Comparison of ENCODE assay signal across 8 mouse cellular contexts in the genomic region with DNA sequence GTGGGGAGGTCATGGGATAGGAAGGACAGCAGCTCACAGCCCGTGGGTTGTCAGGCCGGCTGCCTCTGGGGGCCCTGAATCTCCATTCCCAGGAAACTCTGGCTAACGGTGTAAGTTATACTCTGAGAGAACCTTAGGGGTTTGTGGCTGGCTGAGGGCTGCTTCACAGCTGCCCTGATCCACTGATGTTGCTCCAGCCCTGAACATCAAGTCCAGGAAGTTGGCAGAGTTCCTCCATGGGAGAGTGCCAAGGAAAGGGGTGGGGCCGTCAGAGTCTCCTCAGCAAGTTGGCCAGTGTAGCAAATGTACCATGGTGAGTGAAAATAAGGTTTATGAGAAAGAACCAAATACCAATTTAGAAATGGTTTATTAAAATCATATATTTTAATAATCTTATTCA. TPM values are rescaled to one million over a fixed set of nuclear protein-coding genes. Genes with fewer than 3 reads are reported as not detected.
A peak's percentile ranks its signal among the peaks of the same experiment; 100 is the strongest.
DNase-seq lines count a peak whose midpoint lies in the region; ATAC-seq and TF ChIP-seq lines count a peak whose summit lies in the region.

No protein-coding gene starts in this region.

- no peak overlapping the region for H3K4me3 ChIP-seq in left cerebral cortex, adult 2 months

- no peak for ATAC-seq in megakaryocyte progenitor cell, adult 5-6 weeks (replicated peaks; ENCODE audit: poor library complexity)

- H3K27ac ChIP-seq in left cerebral cortex, adult 2 months: no peak overlapping the region

- DNase-seq in cerebellum, postnatal 14 days: peak; percentile 52 to 74
- DNase-seq in cerebellum, adult 11-12 months: no peak
- DNase-seq in adrenal gland, adult (ENCODE audit: inconsistent age in 2 of 2, low spot score in 1 of 2): peak; percentile 83 to 94
- DNase-seq in heart, adult 8-10 months (ENCODE audit: low spot score): peak; percentile 78
- DNase-seq in layer of hippocampus, postnatal 10 days (ENCODE audit: low spot score in 2 of 2): peak; percentile 69 to 71
- peak; percentile 27 for DNase-seq in right cerebral cortex, postnatal 25 days
- no peak for DNase-seq in left cerebral cortex, adult 2 months (ENCODE audit: extremely low spot score in 1 of 2, low spot score in 2 of 2)

- TF ChIP-seq CTCF in left cerebral cortex, adult 2 months (IDR thresholded peaks at IDR 0.05): no peak

- intact Hi-C loops in left cerebral cortex, adult 2 months (cut with DNase I): no loop called here

RNA-seq across cellular contexts. Expression of gene Ccdc121, which starts 18.1 kb away (rescaled TPM):
- not detected for total RNA-seq in heart, adult 8-10 months (2022)
- total RNA-seq in layer of hippocampus, postnatal 10 days (2021): under 1 TPM; 0.32 to 0.47 TPM
- under 1 TPM in 1 of 2 experiments, not detected in 1; 0.37 TPM for total RNA-seq in left cerebral cortex, adult 2 months (2021)
- not detected in 2 replicates for total RNA-seq in megakaryocyte progenitor cell, adult 5-6 weeks (2015)
- not detected in 2 replicates for total RNA-seq in megakaryocyte progenitor cell, adult 5-6 weeks (2017)

RNA-seq across cellular contexts. Expression of gene Dnah14, which starts 47.0 kb away (rescaled TPM):
- total RNA-seq in heart, adult 8-10 months (2022): not detected
- 1 to 10 TPM in 1 of 2 experiments, under 1 TPM in 1; 0.98 to 2.4 TPM for total RNA-seq in layer of hippocampus, postnatal 10 days (2021)
- 1 to 10 TPM in 1 of 2 experiments, under 1 TPM in 1; 0.49 to 1.4 TPM for total RNA-seq in left cerebral cortex, adult 2 months (2021)
- total RNA-seq in megakaryocyte progenitor cell, adult 5-6 weeks (2015): not detected in 2 replicates
- 1.7 and 2.5 TPM in 2 replicates for total RNA-seq in megakaryocyte progenitor cell, adult 5-6 weeks (2017)

Comparison
In these comparisons a context has a peak if more than half of its experiments do, and no peak if none do; other contexts are left out.
1. DNase-seq: peak in cerebellum, postnatal 14 days (2 of 2), adrenal gland, adult (2 of 2), heart, adult 8-10 months (single experiment), layer of hippocampus, postnatal 10 days (2 of 2) and right cerebral cortex, postnatal 25 days (single experiment); none in cerebellum, adult 11-12 months (single experiment) and left cerebral cortex, adult 2 months (0 of 2).